Mouse (Mus musculus) neural tube, embryonic 15.5 days (tissue): Measurements from ENCODE around the gene Zfp775. TPM values are rescaled to one million over a fixed set of nuclear protein-coding genes. Genes with fewer than 3 reads are reported as not detected.
A peak's percentile ranks its signal among the peaks of the same experiment; 100 is the strongest.

ENCODE experiments used
- ATAC-seq: fragments of 200-750 bp; cut with Nextera tagmentation; 2 replicates; pipeline ENCODE4 v1.8.0; 2017; ENCODE audit warnings: mild to moderate bottlenecking, moderate TSS enrichment, moderate library complexity; ENCODE audit not compliant: low FRiP score
- H3K27ac ChIP-seq: fragments of 300-500 bp; sonication (generic); replicated peaks from 2 replicates; pipeline ENCODE4 v1.5.1; 2015; ENCODE audit warnings: mild to moderate bottlenecking, inconsistent platforms
- H3K27me3 ChIP-seq: fragments of 300-500 bp; sonication (generic); replicated peaks from 2 replicates; pipeline ENCODE4 v1.6.1; 2015; ENCODE audit warnings: inconsistent platforms
- H3K36me3 ChIP-seq: fragments of 300-500 bp; sonication (generic); 2 replicates; pipeline ENCODE4 v1.6.1; 2015; ENCODE audit warnings: inconsistent platforms
- H3K4me1 ChIP-seq: fragments of 300-500 bp; sonication (generic); 2 replicates; pipeline ENCODE4 v1.6.1; 2015; ENCODE audit warnings: inconsistent platforms
- H3K4me2 ChIP-seq: fragments of 300-500 bp; sonication (generic); 2 replicates; pipeline ENCODE4 v1.6.1; 2015; ENCODE audit warnings: inconsistent platforms, mild to moderate bottlenecking, moderate library complexity
- H3K4me3 ChIP-seq: fragments of 300-500 bp; sonication (generic); replicated peaks from 2 replicates; pipeline ENCODE4 v1.5.1; 2015; ENCODE audit warnings: mild to moderate bottlenecking, inconsistent platforms
- H3K9ac ChIP-seq: fragments of 300-500 bp; sonication (generic); replicated peaks from 2 replicates; pipeline ENCODE4 v1.6.1; 2015; ENCODE audit warnings: mild to moderate bottlenecking, inconsistent platforms
- H3K9me3 ChIP-seq: fragments of 300-500 bp; sonication (generic); replicated peaks from 2 replicates; pipeline ENCODE4 v1.6.1; 2016; ENCODE audit warnings: inconsistent platforms
- WGBS: fragments of 180-500 bp; shearing (Covaris S2); methylation state at CpG from one replicate; pipeline ENCODE4 v1.1.7; 2015; ENCODE audit warnings: mixed read lengths; 5-methylcytosine and 5-hydroxymethylcytosine counted together
- polyA plus RNA-seq: library from polyadenylated mRNA; unstranded; fragments of >200 nt; fragmentation: Nextera tagmentation; extraction: Ambion mirVana; gene quantifications from 2 replicates; pipeline ENCODE4 v1.2.1, GENCODE M21; 2015

The Zfp775 gene
- polyA plus RNA-seq, 1 experiment from 2014 or later, result 12.8 TPM

DNA sequence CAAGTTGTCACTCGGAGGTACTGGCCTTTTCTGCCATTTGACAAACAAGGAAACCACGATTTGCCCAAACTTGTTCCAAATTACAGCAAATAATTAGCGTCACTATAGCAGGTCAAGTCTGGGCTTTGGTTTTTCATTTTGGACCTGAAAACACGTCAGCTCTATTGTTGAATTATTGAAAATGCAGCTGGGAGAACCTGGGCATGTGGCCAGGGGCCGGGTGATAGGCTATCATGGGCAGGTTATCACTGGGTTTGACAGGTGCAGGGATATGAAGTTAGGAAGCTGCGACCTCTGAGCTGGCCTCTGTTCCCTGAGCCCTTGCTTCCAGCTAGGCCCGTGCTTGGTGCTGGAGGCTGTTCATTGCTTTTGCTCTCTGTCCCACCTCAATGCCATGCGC, 29.0 kb downstream of the Zfp775 start:
- ATAC-seq, result no peak
- H3K27me3 ChIP-seq, result peaks cover 11% of the 10 kb centered on the region
- H3K36me3 ChIP-seq, result 0 out of 2 replicates have a peak, but pooled peaks cover 9% of the 10 kb centered on the region
- H3K9ac ChIP-seq, result no peak overlapping the region
- no peaks in the 10 kb centered on the region for H3K9me3 ChIP-seq
- H3K4me2 ChIP-seq, result no peak overlapping the region
- no peak overlapping the region for H3K4me3 ChIP-seq
- no peak overlapping the region for H3K27ac ChIP-seq
- WGBS, result 91% methylated on average over 8 of the region's 8 CpGs
- H3K4me1 ChIP-seq, result peaks cover 40% of the 10 kb centered on the region

- Histone ChIP-seq H3K27ac (no peak overlapping the region), H3K4me2 (no peak overlapping the region), H3K9me3 (no peaks in the 10 kb centered on the region), H3K4me1 (peaks cover 3% of the 10 kb centered on the region; the same call in 1 of the 2 replicates), H3K27me3 (no peaks in the 10 kb centered on the region; the same call in 1 of the 2 replicates), H3K9ac (no peak overlapping the region), H3K36me3 (0 out of 2 replicates have a peak, but pooled peaks cover 9% of the 10 kb centered on the region), H3K4me3 (no peak overlapping the region)
- WGBS, result 92% methylated on average over 2 of the region's 2 CpGs
- no peak for ATAC-seq
These were observed 33.2 kb downstream of the Zfp775 start for GRCm38 (mm10) chr6:48635105-48635504.

DNA sequence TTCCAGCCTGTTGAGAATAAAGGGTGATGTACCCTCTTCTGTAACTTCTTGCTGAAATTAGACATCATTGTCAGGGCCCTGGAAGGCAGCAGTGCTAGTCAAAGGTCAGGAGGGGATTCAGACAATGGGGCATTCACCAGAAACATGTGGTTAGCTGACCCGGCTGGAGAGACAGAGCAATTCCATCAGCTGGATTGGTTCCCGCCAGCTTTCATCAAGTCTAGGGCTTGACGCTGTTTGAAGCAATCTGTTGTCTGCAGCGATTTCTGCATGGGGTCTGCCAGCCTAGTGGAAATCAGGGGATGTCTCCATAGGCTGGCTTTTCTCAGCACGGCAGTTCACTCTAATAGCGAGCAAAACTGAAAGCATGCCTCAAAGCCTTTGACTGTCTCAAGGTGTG, 34.7 kb downstream of the Zfp775 start:
- H3K27me3 ChIP-seq, result no peaks in the 10 kb centered on the region

DNA sequence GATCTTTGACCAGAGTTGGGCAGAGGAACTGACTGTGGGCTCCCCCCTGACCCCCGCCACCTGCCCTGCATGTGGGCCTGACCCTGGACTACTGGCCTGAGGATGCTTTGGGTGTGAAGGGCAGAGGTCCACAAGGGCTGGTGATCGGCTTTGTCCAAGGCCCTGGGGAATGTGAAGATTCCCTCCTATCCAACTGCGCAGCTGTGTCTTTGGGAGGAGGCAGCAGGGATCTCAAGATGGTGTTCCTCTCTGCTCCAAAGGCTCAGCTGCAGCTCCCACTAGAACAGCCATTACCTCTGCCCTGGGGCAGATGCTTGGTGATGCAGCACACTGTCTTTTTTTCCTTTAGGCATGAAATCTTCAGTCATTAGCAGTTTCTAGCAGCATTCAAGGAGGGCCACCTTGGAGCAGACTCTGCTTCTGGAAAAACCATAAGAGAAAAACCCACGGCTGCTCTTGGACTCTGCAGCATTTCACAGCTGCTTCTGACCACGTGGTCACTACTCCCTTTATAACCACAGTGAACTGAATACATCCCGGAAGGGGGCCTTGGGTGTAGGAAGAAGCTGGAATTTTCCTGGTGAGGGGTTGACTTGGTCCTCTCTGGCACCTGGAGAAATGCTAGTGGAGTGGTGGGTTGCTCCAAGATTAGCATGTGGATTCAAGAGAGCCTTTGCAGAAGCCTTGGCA, 36.1 kb downstream of the Zfp775 start:
- Histone ChIP-seq H3K4me1 (no peaks in the 10 kb centered on the region), H3K9me3 (no peaks in the 10 kb centered on the region), H3K9ac (no peak overlapping the region), H3K27me3 (no peaks in the 10 kb centered on the region), H3K36me3 (no peaks in the 10 kb centered on the region), H3K27ac (no peak overlapping the region), H3K4me3 (no peak overlapping the region), H3K4me2 (no peak overlapping the region)
- WGBS, result 67% methylated on average over 6 of the region's 6 CpGs
- ATAC-seq, result no peak

More for the DNA sequence above, 34.7 kb downstream of the Zfp775 start:
- no peak overlapping the region for H3K27ac ChIP-seq
- no peaks in the 10 kb centered on the region for H3K9me3 ChIP-seq
- no peak overlapping the region for H3K9ac ChIP-seq
- H3K4me1 ChIP-seq, result no peaks in the 10 kb centered on the region
- H3K4me3 ChIP-seq, result no peak overlapping the region
- no peak for ATAC-seq
- WGBS, result 39% methylated on average over 6 of the region's 6 CpGs
- no peak overlapping the region for H3K4me2 ChIP-seq
- 0 out of 2 replicates have a peak, but pooled peaks cover 7% of the 10 kb centered on the region for H3K36me3 ChIP-seq

DNA sequence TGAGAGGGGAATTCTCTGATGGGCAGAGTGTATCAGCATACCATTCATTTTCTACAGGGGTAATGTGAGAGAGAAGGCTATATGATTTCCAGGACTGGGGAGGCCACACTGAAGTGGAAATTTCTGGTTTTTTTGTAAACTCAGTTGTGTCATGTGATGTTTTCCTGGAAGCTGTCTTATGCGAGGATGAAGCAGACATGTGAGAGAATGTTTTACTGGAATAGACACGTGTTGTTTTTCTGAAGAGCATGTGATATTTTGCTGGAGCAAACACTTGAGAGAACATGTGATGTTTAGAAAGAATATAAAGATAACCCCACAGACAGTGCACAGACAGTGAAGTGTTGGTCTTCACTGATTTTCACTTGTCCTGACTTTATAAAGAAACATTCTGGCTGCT, 36.7 kb downstream of the Zfp775 start:
- Histone ChIP-seq H3K4me1 (no peaks in the 10 kb centered on the region), H3K9me3 (no peaks in the 10 kb centered on the region), H3K4me2 (no peak overlapping the region), H3K9ac (no peak overlapping the region), H3K4me3 (no peak overlapping the region), H3K27ac (no peak overlapping the region), H3K36me3 (no peaks in the 10 kb centered on the region), H3K27me3 (no peaks in the 10 kb centered on the region)
- no peak for ATAC-seq
- WGBS, result 70% methylated on average over 2 of the region's 2 CpGs

GRCm38 (mm10) chr6:48641391-48641790, 39.5 kb downstream of the Zfp775 start:
- H3K9ac ChIP-seq, result no peak overlapping the region
- H3K9me3 ChIP-seq, result no peaks in the 10 kb centered on the region
- no peak overlapping the region for H3K4me3 ChIP-seq
- no peaks in the 10 kb centered on the region for H3K4me1 ChIP-seq
- WGBS, result 84% methylated on average over 6 of the region's 6 CpGs
- no peak overlapping the region for H3K27ac ChIP-seq
- H3K36me3 ChIP-seq, result no peaks in the 10 kb centered on the region
- no peaks in the 10 kb centered on the region for H3K27me3 ChIP-seq
- no peak overlapping the region for H3K4me2 ChIP-seq
- no peak for ATAC-seq

DNA sequence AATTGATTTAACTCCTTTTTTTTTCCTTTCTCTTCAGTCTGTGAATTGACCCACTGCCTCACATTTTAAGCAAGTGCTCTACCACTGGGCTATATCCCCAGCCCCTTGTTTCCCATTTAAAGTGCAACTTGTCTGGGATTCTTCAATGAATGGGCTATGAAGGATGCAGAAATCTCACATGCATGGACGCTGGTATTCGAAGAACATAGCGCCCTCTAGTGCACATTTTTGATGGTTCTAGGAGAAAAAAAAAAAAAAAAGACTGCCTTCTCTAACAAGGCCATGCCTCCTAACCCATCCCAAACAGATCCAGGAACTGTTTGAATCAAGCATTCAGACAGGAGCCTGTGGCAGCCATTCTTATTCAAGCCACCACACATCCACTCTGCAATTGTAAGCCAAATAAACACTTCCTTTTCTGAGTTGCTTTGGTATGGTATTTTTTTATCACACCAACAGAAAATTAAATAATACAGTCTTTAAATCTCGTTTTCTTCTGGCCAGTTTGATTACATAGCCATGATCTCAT, 41.0 kb downstream of the Zfp775 start:
- Histone ChIP-seq H3K27ac (no peak overlapping the region), H3K4me3 (no peak overlapping the region), H3K9ac (no peak overlapping the region), H3K9me3 (no peaks in the 10 kb centered on the region), H3K4me2 (no peak overlapping the region), H3K36me3 (no peaks in the 10 kb centered on the region), H3K4me1 (no peaks in the 10 kb centered on the region), H3K27me3 (no peaks in the 10 kb centered on the region)
- WGBS, result 23% methylated on average over 4 of the region's 4 CpGs
- peak; percentile 65; the same call in 1 of the 2 replicates for ATAC-seq

GRCm38 (mm10) chr6:48645660-48646308, 43.9 kb downstream of the Zfp775 start:
- WGBS, result 17% methylated on average over 12 of the region's 12 CpGs
- ATAC-seq, result peak; percentile 45; the same call in 1 of the 2 replicates
- no peaks in the 10 kb centered on the region for H3K9me3 ChIP-seq
- no peak overlapping the region for H3K9ac ChIP-seq
- no peak overlapping the region for H3K27ac ChIP-seq
- no peaks in the 10 kb centered on the region for H3K4me1 ChIP-seq
- no peaks in the 10 kb centered on the region for H3K36me3 ChIP-seq
- H3K27me3 ChIP-seq, result no peaks in the 10 kb centered on the region
- H3K4me2 ChIP-seq, result no peak overlapping the region
- no peak overlapping the region for H3K4me3 ChIP-seq

DNA sequence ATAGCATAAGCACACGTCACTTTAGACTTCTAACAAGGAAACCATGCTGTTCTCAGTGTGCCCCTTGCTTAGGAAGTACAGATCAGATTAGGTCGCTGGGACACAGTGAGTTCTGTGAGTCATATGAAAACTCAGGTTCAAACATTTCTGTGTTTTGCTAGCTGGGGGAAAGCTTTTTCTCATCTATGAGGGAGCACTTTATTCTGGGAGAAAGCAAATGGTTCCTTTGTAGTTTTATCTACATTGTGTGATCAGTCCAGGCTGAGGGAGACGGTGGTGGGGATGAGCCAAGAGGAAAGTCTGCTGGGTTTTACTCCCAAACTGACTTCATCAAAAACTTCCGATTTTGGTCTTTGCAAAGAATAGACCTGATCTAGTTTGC, 44.4 kb downstream of the Zfp775 start:
- WGBS, result 87% methylated on average over 4 of the region's 4 CpGs
- Histone ChIP-seq H3K36me3 (no peaks in the 10 kb centered on the region), H3K27me3 (no peaks in the 10 kb centered on the region), H3K4me2 (no peak overlapping the region), H3K9me3 (no peaks in the 10 kb centered on the region), H3K9ac (no peak overlapping the region), H3K4me3 (no peak overlapping the region), H3K4me1 (no peaks in the 10 kb centered on the region), H3K27ac (no peak overlapping the region)
- ATAC-seq, result no peak

DNA sequence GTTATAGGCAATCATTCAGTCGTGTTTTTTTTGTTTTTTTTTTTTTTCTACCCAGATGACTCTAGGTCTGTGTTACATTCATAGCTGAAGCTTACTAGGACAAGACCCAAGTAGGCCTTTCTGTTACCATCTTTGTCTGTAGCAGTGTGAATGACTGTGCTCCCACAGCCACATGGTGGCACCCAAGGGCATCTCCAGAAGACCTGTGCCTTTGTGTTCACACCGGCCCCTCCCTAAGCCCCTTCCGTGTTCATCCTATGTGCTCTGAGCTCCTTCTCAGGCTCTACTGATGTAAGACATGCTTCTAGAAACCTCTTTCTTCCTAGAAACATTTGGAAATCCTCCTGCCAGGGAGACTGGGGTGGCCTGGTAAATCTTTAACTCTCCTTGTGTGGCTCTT, 45.1 kb downstream of the Zfp775 start, which contains the start of gene Gimap8:
Gimap8 (plus strand) TSS at position 240 of the 400 bp plus-strand sequence.
- no peaks in the 10 kb centered on the region for H3K36me3 ChIP-seq
- H3K9me3 ChIP-seq, result no peaks in the 10 kb centered on the region
- no peaks in the 10 kb centered on the region for H3K4me1 ChIP-seq
- H3K4me3 ChIP-seq, result no peak within 1 kb of the TSS
- no peak within 1 kb of the TSS for H3K27ac ChIP-seq
- no peaks in the 10 kb centered on the region for H3K27me3 ChIP-seq
- no peak for ATAC-seq
- WGBS, result 51% methylated on average over 3 of the region's 3 CpGs
- H3K9ac ChIP-seq, result no peak within 1 kb of the TSS
- no peak within 1 kb of the TSS for H3K4me2 ChIP-seq

GRCm38 (mm10) chr6:48647611-48648010, 45.7 kb downstream of the Zfp775 start:
- Histone ChIP-seq H3K4me3 (no peak overlapping the region), H3K4me2 (no peak overlapping the region), H3K27ac (no peak overlapping the region), H3K27me3 (no peaks in the 10 kb centered on the region), H3K9me3 (no peaks in the 10 kb centered on the region), H3K9ac (no peak overlapping the region), H3K4me1 (no peaks in the 10 kb centered on the region), H3K36me3 (no peaks in the 10 kb centered on the region)
- no peak for ATAC-seq
- 88% methylated on average over 2 of the region's 2 CpGs for WGBS

- no peaks in the 10 kb centered on the region for H3K36me3 ChIP-seq
- 90% methylated on average over 4 of the region's 4 CpGs for WGBS
- H3K27ac ChIP-seq, result no peak overlapping the region
- no peak overlapping the region for H3K4me3 ChIP-seq
- no peak for ATAC-seq
- no peaks in the 10 kb centered on the region for H3K27me3 ChIP-seq
- H3K9ac ChIP-seq, result no peak overlapping the region
- H3K4me1 ChIP-seq, result no peaks in the 10 kb centered on the region
- H3K4me2 ChIP-seq, result no peak overlapping the region
- H3K9me3 ChIP-seq, result no peaks in the 10 kb centered on the region
These were observed 46.9 kb downstream of the Zfp775 start for GRCm38 (mm10) chr6:48648779-48649178.
